Mouse (Mus musculus): ENCODE measurements around the gene Abat. TPM values are rescaled to one million over a fixed set of nuclear protein-coding genes. Genes with fewer than 3 reads are reported as not detected.
A peak's percentile ranks its signal among the peaks of the same experiment; 100 is the strongest.

Gene Abat
- total and polyA plus RNA-seq, 3 experiments: 5.7 to 11.5 (median 6.9) TPM

GRCm38 (mm10) chr16:8637217-8638051 is 124.2 kb downstream of the Abat start, which contains the start of the genes Pmm2 and Tmem186:
Gene Pmm2, plus strand, starts transcription at chr16:8637674.
Gene Tmem186, minus strand, starts transcription at chr16:8637712.
- TF ChIP-seq CTCF (IDR thresholded peaks at IDR 0.05): peak; percentile 51
- TF ChIP-seq POLR2A (IDR thresholded peaks at IDR 0.05; ENCODE audit: insufficient read depth, low read depth, low read length): peak; percentile 77
- TF ChIP-seq EP300 (IDR thresholded peaks at IDR 0.05; ENCODE audit: insufficient read depth, low read depth, low read length): no peak
- intact Hi-C loops (cut with DNase I): loop anchor here (5.0 kb wide), 1 partner anchor 125 kb away; the partner anchor contains the start of gene Abat

GRCm38 (mm10) chr16:8638131-8638530 is 124.9 kb downstream of the Abat start:
- TF ChIP-seq EP300 (IDR thresholded peaks at IDR 0.05; ENCODE audit: insufficient read depth, low read depth, low read length): no peak
- no peak for TF ChIP-seq CTCF (IDR thresholded peaks at IDR 0.05)
- TF ChIP-seq POLR2A (IDR thresholded peaks at IDR 0.05; ENCODE audit: insufficient read depth, low read depth, low read length): no peak
- H3K27ac ChIP-seq: peak overlapping the region; percentile 81
- peak overlapping the region; percentile 82 for H3K9ac ChIP-seq (ENCODE audit: low read depth, low read length)
- DNase-seq: no peak
- H3K79me2 ChIP-seq (replicated peaks; ENCODE audit: control insufficient read depth, insufficient read depth, low read length): no peaks in the 10 kb centered on the region; the same call in 1 of the 2 replicates
- intact Hi-C loops (cut with DNase I): loop anchor here (5.0 kb wide), 1 partner anchor 126 kb away; the partner anchor contains the start of gene Abat
- peak overlapping the region; percentile 84 for H3K4me3 ChIP-seq
- H3K36me3 ChIP-seq (ENCODE audit: control insufficient read depth, insufficient read depth, low read length): no peaks in the 10 kb centered on the region; the same call in 1 of the 2 replicates
- 33% methylated on average over 7 of the region's 7 CpGs for WGBS
- peaks cover 6% of the 10 kb centered on the region for H3K4me1 ChIP-seq (ENCODE audit: control insufficient read depth, insufficient read depth, low read length)
- H3K27me3 ChIP-seq (ENCODE audit: control insufficient read depth, insufficient read depth, low read length): no peaks in the 10 kb centered on the region

More at GRCm38 (mm10) chr16:8637217-8638051, 124.2 kb downstream of the Abat start, which contains the start of the genes Pmm2 and Tmem186:
- under 1% methylated on average over 59 of the region's 59 CpGs for WGBS
- peak within 1 kb of the TSS; percentile 84 for H3K4me3 ChIP-seq
- no peaks in the 10 kb centered on the region; the same call in 1 of the 2 replicates for H3K79me2 ChIP-seq (replicated peaks; ENCODE audit: control insufficient read depth, insufficient read depth, low read length)
- DNase-seq: peak; percentile 86 to 90
- H3K36me3 ChIP-seq (ENCODE audit: control insufficient read depth, insufficient read depth, low read length): no peaks in the 10 kb centered on the region; the same call in 1 of the 2 replicates
- peak within 1 kb of the TSS; percentile 81 for H3K27ac ChIP-seq
- no peaks in the 10 kb centered on the region for H3K27me3 ChIP-seq (ENCODE audit: control insufficient read depth, insufficient read depth, low read length)
- peaks cover 6% of the 10 kb centered on the region for H3K4me1 ChIP-seq (ENCODE audit: control insufficient read depth, insufficient read depth, low read length)
- H3K9ac ChIP-seq (ENCODE audit: low read depth, low read length): peak within 1 kb of the TSS; percentile 82

- H3K4me1 ChIP-seq (ENCODE audit: control insufficient read depth, insufficient read depth, low read length): peaks cover 7% of the 10 kb centered on the region
- no peaks in the 10 kb centered on the region; the same call in 1 of the 2 replicates for H3K36me3 ChIP-seq (ENCODE audit: control insufficient read depth, insufficient read depth, low read length)
- no peak for TF ChIP-seq CTCF (IDR thresholded peaks at IDR 0.05)
- no peak for TF ChIP-seq EP300 (IDR thresholded peaks at IDR 0.05; ENCODE audit: insufficient read depth, low read depth, low read length)
- TF ChIP-seq POLR2A (IDR thresholded peaks at IDR 0.05; ENCODE audit: insufficient read depth, low read depth, low read length): no peak
- no peak for DNase-seq
- WGBS: 52% methylated on average over 11 of the region's 11 CpGs
- H3K4me3 ChIP-seq: no peak overlapping the region
- no peaks in the 10 kb centered on the region for H3K27me3 ChIP-seq (ENCODE audit: control insufficient read depth, insufficient read depth, low read length)
- H3K27ac ChIP-seq: no peak overlapping the region
- H3K79me2 ChIP-seq (replicated peaks; ENCODE audit: control insufficient read depth, insufficient read depth, low read length): no peaks in the 10 kb centered on the region; the same call in 1 of the 2 replicates
- H3K9ac ChIP-seq (ENCODE audit: low read depth, low read length): no peak overlapping the region
- intact Hi-C loops (cut with DNase I): loop anchor here (5.0 kb wide), 2 partner anchors 98 to 127 kb away; partner anchors contain the start of gene Abat
Observed at GRCm38 (mm10) chr16:8639466-8640191, 126.4 kb downstream of the Abat start.

GRCm38 (mm10) chr16:8643855-8644254 is 130.6 kb downstream of the Abat start:
- Histone ChIP-seq H3K9ac (ENCODE audit: low read depth, low read length) (no peak overlapping the region), H3K4me1 (ENCODE audit: control insufficient read depth, insufficient read depth, low read length) (peaks cover 4% of the 10 kb centered on the region), H3K27me3 (ENCODE audit: control insufficient read depth, insufficient read depth, low read length) (no peaks in the 10 kb centered on the region), H3K4me3 (no peak overlapping the region), H3K27ac (no peak overlapping the region), H3K79me2 (replicated peaks; ENCODE audit: control insufficient read depth, insufficient read depth, low read length) (no peaks in the 10 kb centered on the region), H3K36me3 (ENCODE audit: control insufficient read depth, insufficient read depth, low read length) (no peaks in the 10 kb centered on the region)
- 0 out of 2 replicates have a peak, but pooled peaks have one; percentile 45 for TF ChIP-seq EP300 (IDR thresholded peaks at IDR 0.05; ENCODE audit: insufficient read depth, low read depth, low read length)
- TF ChIP-seq CTCF (IDR thresholded peaks at IDR 0.05): peak; percentile 92
- no peak for TF ChIP-seq POLR2A (IDR thresholded peaks at IDR 0.05; ENCODE audit: insufficient read depth, low read depth, low read length)
- peak; percentile 43 to 47 for DNase-seq
- intact Hi-C loops (cut with DNase I): loop anchor here (1.0 to 5.0 kb wide), 3 partner anchors 30 to 149 kb away; no protein-coding TSS in a partner anchor
- 65% methylated on average over 2 of the region's 2 CpGs for WGBS

GRCm38 (mm10) chr16:8645546-8645945 is 132.3 kb downstream of the Abat start:
- Histone ChIP-seq H3K4me1 (ENCODE audit: control insufficient read depth, insufficient read depth, low read length) (peaks cover 1% of the 10 kb centered on the region; the same call in 1 of the 2 replicates), H3K36me3 (ENCODE audit: control insufficient read depth, insufficient read depth, low read length) (no peaks in the 10 kb centered on the region), H3K79me2 (replicated peaks; ENCODE audit: control insufficient read depth, insufficient read depth, low read length) (no peaks in the 10 kb centered on the region), H3K4me3 (no peak overlapping the region), H3K27me3 (ENCODE audit: control insufficient read depth, insufficient read depth, low read length) (no peaks in the 10 kb centered on the region), H3K27ac (no peak overlapping the region), H3K9ac (ENCODE audit: low read depth, low read length) (no peak overlapping the region)
- no peak for DNase-seq
- intact Hi-C loops (cut with DNase I): loop anchor here (2.0 kb wide), 1 partner anchor 151 kb away; no protein-coding TSS in a partner anchor
- WGBS: 80% methylated on average over 6 of the region's 6 CpGs
- TF ChIP-seq CTCF (IDR thresholded peaks at IDR 0.05) (no peak), POLR2A (IDR thresholded peaks at IDR 0.05; ENCODE audit: insufficient read depth, low read depth, low read length) (no peak)

Measured in heart, adult 2 months (tissue).